Mouse (Mus musculus) liver, adult 2 months (tissue): ENCODE measurements around the gene Akr1b8. TPM values are rescaled to one million over a fixed set of nuclear protein-coding genes. Genes with fewer than 3 reads are reported as not detected.
A peak's percentile ranks its signal among the peaks of the same experiment; 100 is the strongest.
"Not testable (repeated sequence)": the region's sequence is repeated elsewhere in the genome, so short reads cannot be mapped to it uniquely, and the experiment has no call there.

ENCODE experiments used
- DNase-seq: peaks from one replicate; pipeline ENCODE4 v3.0.0-alpha.2; 2011; ENCODE audit warnings: low read depth, low spot score; ENCODE audit errors: extremely low read depth
- H3K27ac ChIP-seq: fragments of 200-500 bp; replicated peaks from 2 replicates; pipeline ENCODE4 v1.5.1; 2012; ENCODE audit warnings: low read depth, mild to moderate bottlenecking, control low read depth, inconsistent platforms, low read length; ENCODE audit not compliant: insufficient read depth
- H3K27me3 ChIP-seq: fragments of 200-500 bp; 2 replicates; pipeline ENCODE4 v1.6.1; 2012; ENCODE audit warnings: mild to moderate bottlenecking, moderate library complexity, low read length, inconsistent platforms; ENCODE audit not compliant: control insufficient read depth, insufficient read depth
- H3K36me3 ChIP-seq: fragments of 200-500 bp; 2 replicates; pipeline ENCODE4 v1.6.1; 2012; ENCODE audit warnings: low read length, inconsistent platforms; ENCODE audit not compliant: control insufficient read depth, insufficient read depth
- H3K4me1 ChIP-seq: fragments of 200-500 bp; 2 replicates; pipeline ENCODE4 v1.6.1; 2011; ENCODE audit warnings: low read length; ENCODE audit not compliant: control insufficient read depth, insufficient read depth
- H3K4me3 ChIP-seq: fragments of 200-500 bp; 2 replicates; pipeline ENCODE4 v1.5.1; 2011; ENCODE audit warnings: low read depth, mild to moderate bottlenecking, control low read depth, low read length, moderate library complexity; ENCODE audit not compliant: insufficient read depth
- H3K79me2 ChIP-seq: fragments of 200-500 bp; 2 replicates; pipeline ENCODE4 v1.6.1; 2012; ENCODE audit warnings: inconsistent platforms, mild to moderate bottlenecking, low read length, moderate library complexity; ENCODE audit not compliant: control insufficient read depth, insufficient read depth
- H3K9ac ChIP-seq: fragments of 200-500 bp; 2 replicates; pipeline ENCODE4 v1.6.1; 2012; ENCODE audit warnings: low read depth, mild to moderate bottlenecking, control low read depth, inconsistent platforms, low read length
- CTCF ChIP-seq: fragments of 200-500 bp; IDR thresholded peaks from 2 replicates; pipeline ENCODE4 v1.5.1; 2011; ENCODE audit warnings: low read depth, low read length, control low read depth
- POLR2A ChIP-seq: fragments of 200-500 bp; IDR thresholded peaks from 2 replicates; pipeline ENCODE4 v1.6.1; 2011; ENCODE audit warnings: low read length, control low read depth; ENCODE audit not compliant: insufficient read depth; ENCODE audit errors: extremely low read depth
- WGBS: fragments of 180-500 bp; shearing (Covaris S2); methylation state at CpG from one replicate; pipeline ENCODE4 v1.1.7; 2018; 5-methylcytosine and 5-hydroxymethylcytosine counted together
- polyA plus RNA-seq: library from polyadenylated mRNA; depleted of rRNA; stranded (reverse); fragments of >200 nt; gene quantifications from 2 replicates; pipeline ENCODE4 v1.2.3, GENCODE M21; 2012
- total RNA-seq: library from RNA; depleted of rRNA; stranded (reverse); fragments of >200 nt; gene quantifications from 2 replicates; pipeline ENCODE4 v1.2.3, GENCODE M21; 2014

Akr1b8 gene
- total and polyA plus RNA-seq, 2 experiments = 1.5 to 4.4 TPM

GRCm38 (mm10) chr6:34343426-34343825, 10.5 kb upstream of the Akr1b8 start:
- Histone ChIP-seq H3K9ac (no peak overlapping the region), H3K27ac (no peak overlapping the region), H3K4me1 (no peaks in the 10 kb centered on the region), H3K36me3 (no peaks in the 10 kb centered on the region), H3K4me3 (no peak overlapping the region), H3K79me2 (no peaks in the 10 kb centered on the region), H3K27me3 (no peaks in the 10 kb centered on the region)
- peak; percentile 14 for DNase-seq
- no peak for TF ChIP-seq CTCF
- 30% methylated on average over 6 of the region's 6 CpGs for WGBS

GRCm38 (mm10) chr6:34344135-34344850, 9.6 kb upstream of the Akr1b8 start:
- Histone ChIP-seq H3K9ac (no peak overlapping the region), H3K27me3 (no peaks in the 10 kb centered on the region), H3K27ac (no peak overlapping the region), H3K4me1 (no peaks in the 10 kb centered on the region), H3K4me3 (no peak overlapping the region), H3K36me3 (no peaks in the 10 kb centered on the region), H3K79me2 (no peaks in the 10 kb centered on the region)
- WGBS = 82% methylated on average over 10 of the region's 10 CpGs
- no peak for TF ChIP-seq CTCF
- no peak for TF ChIP-seq POLR2A
- DNase-seq = no peak

- Histone ChIP-seq H3K36me3 (no peaks in the 10 kb centered on the region), H3K4me1 (no peaks in the 10 kb centered on the region), H3K27ac (no peak overlapping the region), H3K9ac (no peak overlapping the region), H3K27me3 (no peaks in the 10 kb centered on the region), H3K79me2 (no peaks in the 10 kb centered on the region), H3K4me3 (no peak overlapping the region)
- TF ChIP-seq CTCF = no peak
- no peak for TF ChIP-seq POLR2A
- no peak for DNase-seq
- 31% methylated on average over 9 of the region's 9 CpGs for WGBS
Measured at GRCm38 (mm10) chr6:34344935-34345334, 9.0 kb upstream of the Akr1b8 start.

GRCm38 (mm10) chr6:34346096-34346898, 7.6 kb upstream of the Akr1b8 start:
- no peak overlapping the region for H3K4me3 ChIP-seq
- H3K36me3 ChIP-seq = no peaks in the 10 kb centered on the region
- H3K27me3 ChIP-seq = no peaks in the 10 kb centered on the region
- WGBS = 52% methylated on average over 14 of the region's 14 CpGs
- H3K4me1 ChIP-seq = no peaks in the 10 kb centered on the region
- H3K9ac ChIP-seq = no peak overlapping the region
- no peak overlapping the region for H3K27ac ChIP-seq
- peak; percentile 29 for DNase-seq
- peak; percentile 93 for TF ChIP-seq CTCF
- TF ChIP-seq POLR2A = no peak
- no peaks in the 10 kb centered on the region for H3K79me2 ChIP-seq

GRCm38 (mm10) chr6:34350037-34350699, 3.8 kb upstream of the Akr1b8 start:
- TF ChIP-seq POLR2A (no peak), CTCF (no peak)
- no peak overlapping the region for H3K9ac ChIP-seq
- no peaks in the 10 kb centered on the region for H3K4me1 ChIP-seq
- no peaks in the 10 kb centered on the region for H3K36me3 ChIP-seq
- no peak overlapping the region for H3K4me3 ChIP-seq
- DNase-seq = no peak
- 70% methylated on average over 12 of the region's 12 CpGs for WGBS
- H3K27me3 ChIP-seq = no peaks in the 10 kb centered on the region
- no peak overlapping the region for H3K27ac ChIP-seq
- H3K79me2 ChIP-seq = no peaks in the 10 kb centered on the region

- not testable (repeated sequence) for H3K27me3 ChIP-seq, H3K79me2 ChIP-seq, H3K4me3 ChIP-seq, H3K27ac ChIP-seq, H3K4me1 ChIP-seq, DNase-seq, H3K9ac ChIP-seq, H3K36me3 ChIP-seq
- 63% methylated on average over 10 of the region's 10 CpGs for WGBS
Measured at GRCm38 (mm10) chr6:34351481-34351880, 2.4 kb upstream of the Akr1b8 start.
